In the genomic region with DNA sequence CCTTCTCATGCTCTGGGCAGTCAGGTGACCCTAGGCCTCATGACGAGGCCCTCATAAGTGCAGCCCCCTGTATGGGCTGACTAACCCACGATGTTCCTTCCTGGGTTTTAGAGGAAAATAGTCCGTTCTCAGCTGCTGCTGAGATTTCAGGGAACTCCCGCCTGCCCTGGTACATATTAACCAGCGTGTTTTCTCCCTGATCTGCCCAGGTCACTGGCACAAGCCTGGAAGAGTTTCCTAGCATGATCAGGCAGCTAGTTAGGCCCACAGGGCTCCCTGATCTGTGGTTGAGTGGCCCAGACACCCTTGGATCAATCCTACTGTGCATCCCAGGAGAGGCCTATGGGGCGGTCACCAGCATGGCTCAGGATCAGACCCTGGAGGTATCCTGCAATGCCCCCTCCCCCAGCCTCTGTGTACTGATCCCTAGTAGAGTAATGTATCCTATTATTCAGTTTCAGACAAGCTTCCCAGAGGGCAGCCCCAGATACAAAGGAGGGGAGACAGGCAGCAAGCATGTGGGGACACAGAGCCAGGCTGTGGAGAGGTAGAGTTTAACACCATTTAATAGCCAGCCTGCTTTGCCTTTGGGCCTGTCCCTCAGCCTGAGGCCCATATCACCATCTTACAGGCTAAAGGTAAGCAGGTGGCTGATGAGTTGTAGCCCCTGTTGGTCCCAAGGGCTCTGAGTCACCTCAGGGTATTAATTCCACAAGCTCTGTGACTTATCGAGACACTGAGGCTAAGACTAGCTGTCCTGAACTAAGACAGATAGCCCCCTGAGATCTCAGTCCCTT, we compare ENCODE assay signal across 9 mouse cellular contexts. TPM values are rescaled to one million over a fixed set of nuclear protein-coding genes. Genes with fewer than 3 reads are reported as not detected.
DNase-seq lines count a peak whose midpoint lies in the region; ATAC-seq and TF ChIP-seq lines count a peak whose summit lies in the region.
"Had no signal": no experiment of that assay in that cellular context is flagged by ENCODE, and none has a peak within 500 bp of the region (broad histone marks: within the 10 kb centered on the region; RNA-seq: fewer than 3 reads in every experiment).

No protein-coding gene starts in this region.

- TF ChIP-seq CTCF in midbrain, postnatal 0 days (IDR thresholded peaks at IDR 0.05): no peak

- H3K27ac ChIP-seq in midbrain, embryonic 13.5 days: no peak overlapping the region
- no peak overlapping the region for H3K27ac ChIP-seq in midbrain, postnatal 0 days (ENCODE audit: low read depth, low read length)
- no peak overlapping the region for H3K27ac ChIP-seq in hindbrain, embryonic 16.5 days (ENCODE audit: low read depth, low read length)
- no peak overlapping the region for H3K27ac ChIP-seq in stomach, embryonic 16.5 days (ENCODE audit: low read length)

- peak overlapping the region; percentile 16; the same call in 1 of the 2 replicates for H3K9ac ChIP-seq in midbrain, embryonic 13.5 days (replicated peaks)
- no peak overlapping the region for H3K9ac ChIP-seq in midbrain, postnatal 0 days (replicated peaks; ENCODE audit: low read length, poor library complexity, severe bottlenecking)
- peak overlapping the region; percentile 17 for H3K9ac ChIP-seq in hindbrain, embryonic 16.5 days (ENCODE audit: low read depth, low read length)
- H3K9ac ChIP-seq in stomach, embryonic 16.5 days (ENCODE audit: low read length): peak overlapping the region; percentile 24; the same call in 1 of the 2 replicates

- H3K36me3 ChIP-seq in midbrain, embryonic 13.5 days: no peaks in the 10 kb centered on the region
- H3K36me3 ChIP-seq in midbrain, postnatal 0 days (ENCODE audit: insufficient read depth, low read length): peaks cover 7% of the 10 kb centered on the region; the same call in 1 of the 2 replicates
- peaks cover 4% of the 10 kb centered on the region for H3K36me3 ChIP-seq in hindbrain, embryonic 16.5 days (ENCODE audit: control insufficient read depth, insufficient read depth, low read length)
- peaks cover 10% of the 10 kb centered on the region for H3K36me3 ChIP-seq in stomach, embryonic 16.5 days (ENCODE audit: control insufficient read depth, insufficient read depth, low read length)

- no peak overlapping the region for H3K4me3 ChIP-seq in midbrain, embryonic 13.5 days (replicated peaks)
- no peak overlapping the region for H3K4me3 ChIP-seq in midbrain, postnatal 0 days (ENCODE audit: low read depth, low read length)
- H3K4me3 ChIP-seq in hindbrain, embryonic 16.5 days (ENCODE audit: low read length): no peak overlapping the region
- no peak overlapping the region for H3K4me3 ChIP-seq in stomach, embryonic 16.5 days (replicated peaks; ENCODE audit: low read length)

- no peak for ATAC-seq in midbrain, embryonic 13.5 days
- no peak for ATAC-seq in midbrain, postnatal 0 days (ENCODE audit: low FRiP score)
- no peak for ATAC-seq in hindbrain, embryonic 16.5 days
- ATAC-seq in stomach, embryonic 16.5 days (ENCODE audit: insufficient read depth, low FRiP score): no peak

- peaks cover 17% of the 10 kb centered on the region for H3K27me3 ChIP-seq in midbrain, embryonic 13.5 days
- no peaks in the 10 kb centered on the region for H3K27me3 ChIP-seq in midbrain, postnatal 0 days (ENCODE audit: insufficient read depth, low read length)
- no peaks in the 10 kb centered on the region for H3K27me3 ChIP-seq in hindbrain, embryonic 16.5 days (replicated peaks; ENCODE audit: control insufficient read depth, insufficient read depth, low read length)
- no peaks in the 10 kb centered on the region for H3K27me3 ChIP-seq in stomach, embryonic 16.5 days (ENCODE audit: control insufficient read depth, insufficient read depth, low read length)

- H3K9me3 ChIP-seq in midbrain, embryonic 13.5 days: no peaks in the 10 kb centered on the region
- H3K9me3 ChIP-seq in midbrain, postnatal 0 days (ENCODE audit: low read length): no peaks in the 10 kb centered on the region
- H3K9me3 ChIP-seq in hindbrain, embryonic 16.5 days (ENCODE audit: control insufficient read depth, low read length): no peaks in the 10 kb centered on the region
- no peaks in the 10 kb centered on the region for H3K9me3 ChIP-seq in stomach, embryonic 16.5 days (replicated peaks; ENCODE audit: control insufficient read depth, low read length)

- no peak overlapping the region for H3K4me2 ChIP-seq in midbrain, embryonic 13.5 days (replicated peaks)
- no peak overlapping the region for H3K4me2 ChIP-seq in midbrain, postnatal 0 days (ENCODE audit: low read depth, low read length, poor library complexity, severe bottlenecking)
- H3K4me2 ChIP-seq in hindbrain, embryonic 16.5 days (ENCODE audit: low read length): no peak overlapping the region
- no peak overlapping the region for H3K4me2 ChIP-seq in stomach, embryonic 16.5 days (ENCODE audit: low read depth, low read length)

- 83% methylated on average over 7 of the region's 7 CpGs for WGBS in midbrain, embryonic 13.5 days
- 71% methylated on average over 7 of the region's 7 CpGs for WGBS in midbrain, postnatal 0 days
- 66% methylated on average over 7 of the region's 7 CpGs for whole genome bisulfite sequencing in hindbrain, embryonic 16.5 days
- 56% methylated on average over 7 of the region's 7 CpGs for WGBS in stomach, embryonic 16.5 days

- H3K4me1 ChIP-seq in midbrain, embryonic 13.5 days (replicated peaks): peaks cover 37% of the 10 kb centered on the region
- H3K4me1 ChIP-seq in midbrain, postnatal 0 days (ENCODE audit: insufficient read depth, low read length): no peaks in the 10 kb centered on the region
- H3K4me1 ChIP-seq in hindbrain, embryonic 16.5 days (ENCODE audit: control insufficient read depth, insufficient read depth, low read depth, low read length): peaks cover 26% of the 10 kb centered on the region
- H3K4me1 ChIP-seq in stomach, embryonic 16.5 days (ENCODE audit: control insufficient read depth, insufficient read depth, low read length): peaks cover 39% of the 10 kb centered on the region

- no peak for DNase-seq in midbrain, postnatal 0 days (ENCODE audit: low spot score)
- peak; percentile 77 to 85 for DNase-seq in kidney, postnatal 25 days
- no peak for DNase-seq in layer of hippocampus, adult 9-10 months (ENCODE audit: low spot score)
- no peak for DNase-seq in lung, postnatal 4 days
- DNase-seq: layer of hippocampus, adult 9-11 months; lung, postnatal 10 days had no signal

RNA-seq across cellular contexts. Expression of a gene that starts 3.8 kb away (rescaled TPM):
- polyA plus RNA-seq in midbrain, embryonic 13.5 days (2015; fragmentation: Nextera tagmentation; extraction: Ambion mirVana): 12.6 and 14.6 TPM in 2 replicates
- 19.4 and 29.7 TPM in 2 replicates for total RNA-seq in midbrain, postnatal 0 days (2014; rRNA removed)
- polyA plus RNA-seq in midbrain, postnatal 0 days (2015; fragmentation: Nextera tagmentation; extraction: Ambion mirVana): 34.8 and 36.5 TPM in 2 replicates
- 35.5 and 40.2 TPM in 2 replicates for polyA plus RNA-seq in hindbrain, embryonic 16.5 days (2015; fragmentation: Nextera tagmentation; extraction: Ambion mirVana)
- polyA plus RNA-seq in stomach, embryonic 16.5 days (2015; fragmentation: Nextera tagmentation; extraction: Ambion mirVana): 57.8 and 61.0 TPM in 2 replicates

RNA-seq across cellular contexts. Expression of a gene that starts 24.8 kb away (rescaled TPM):
- polyA plus RNA-seq in midbrain, embryonic 13.5 days (2015; fragmentation: Nextera tagmentation; extraction: Ambion mirVana): 14.9 and 18.9 TPM in 2 replicates
- 25.8 and 32.7 TPM in 2 replicates for total RNA-seq in midbrain, postnatal 0 days (2014; rRNA removed)
- 39.8 and 44.5 TPM in 2 replicates for polyA plus RNA-seq in midbrain, postnatal 0 days (2015; fragmentation: Nextera tagmentation; extraction: Ambion mirVana)
- 37.7 and 38.8 TPM in 2 replicates for polyA plus RNA-seq in hindbrain, embryonic 16.5 days (2015; fragmentation: Nextera tagmentation; extraction: Ambion mirVana)
- polyA plus RNA-seq in stomach, embryonic 16.5 days (2015; fragmentation: Nextera tagmentation; extraction: Ambion mirVana): 55.7 and 56.4 TPM in 2 replicates

RNA-seq across cellular contexts. Expression of a gene that starts 43.3 kb away (rescaled TPM):
- polyA plus RNA-seq in midbrain, embryonic 13.5 days (2015; fragmentation: Nextera tagmentation; extraction: Ambion mirVana): 19.3 and 21.0 TPM in 2 replicates
- 62.9 and 63.4 TPM in 2 replicates for total RNA-seq in midbrain, postnatal 0 days (2014; rRNA removed)
- polyA plus RNA-seq in midbrain, postnatal 0 days (2015; fragmentation: Nextera tagmentation; extraction: Ambion mirVana): 15.2 and 17.7 TPM in 2 replicates
- polyA plus RNA-seq in hindbrain, embryonic 16.5 days (2015; fragmentation: Nextera tagmentation; extraction: Ambion mirVana): 15.6 and 17.9 TPM in 2 replicates
- polyA plus RNA-seq in stomach, embryonic 16.5 days (2015; fragmentation: Nextera tagmentation; extraction: Ambion mirVana): 3.3 and 3.4 TPM in 2 replicates

RNA-seq across cellular contexts. Expression of a gene that starts 57.4 kb away (rescaled TPM):
- polyA plus RNA-seq in midbrain, embryonic 13.5 days (2015; fragmentation: Nextera tagmentation; extraction: Ambion mirVana): 0.94 and 1.5 TPM in 2 replicates
- 0.33 and 1.2 TPM in 2 replicates for total RNA-seq in midbrain, postnatal 0 days (2014; rRNA removed)
- 0.63 and 0.92 TPM in 2 replicates for polyA plus RNA-seq in midbrain, postnatal 0 days (2015; fragmentation: Nextera tagmentation; extraction: Ambion mirVana)
- polyA plus RNA-seq in hindbrain, embryonic 16.5 days (2015; fragmentation: Nextera tagmentation; extraction: Ambion mirVana): 0.56 and 0.85 TPM in 2 replicates
- polyA plus RNA-seq in stomach, embryonic 16.5 days (2015; fragmentation: Nextera tagmentation; extraction: Ambion mirVana): 0.95 and 1.2 TPM in 2 replicates

Comparison
In these comparisons a context has a peak if more than half of its experiments do, and no peak if none do; other contexts are left out.
1. DNase-seq: peak in kidney, postnatal 25 days (2 of 2); none in midbrain, postnatal 0 days (single experiment), layer of hippocampus, adult 9-10 months (single experiment) and lung, postnatal 4 days (0 of 2).